In genomic region chr4:138533877-138534276, GRCm38 (mm10) we compare ENCODE assay signal across 17 mouse cellular contexts.
"Had no signal": no experiment of that assay in that cellular context is flagged by ENCODE, and none has a peak within 500 bp of the region (broad histone marks: within the 10 kb centered on the region; RNA-seq: fewer than 3 reads in every experiment).

No protein-coding gene starts in this region.

- H3K9me3 ChIP-seq: intestine, embryonic 15.5 days; neural tube, embryonic 12.5 days; neural tube, embryonic 15.5 days had no signal

- H3K36me3 ChIP-seq: intestine, embryonic 15.5 days; liver, embryonic 13.5 days; midbrain, embryonic 10.5 days; neural tube, embryonic 12.5 days; neural tube, embryonic 15.5 days had no signal

- H3K27ac ChIP-seq: intestine, embryonic 15.5 days; liver, embryonic 13.5 days; midbrain, embryonic 10.5 days; neural tube, embryonic 12.5 days; neural tube, embryonic 15.5 days had no signal

- H3K4me3 ChIP-seq: intestine, embryonic 15.5 days; liver, embryonic 13.5 days; megakaryocyte, embryonic 14.5 days; midbrain, embryonic 10.5 days; neural tube, embryonic 12.5 days; neural tube, embryonic 15.5 days had no signal

- H3K9ac ChIP-seq: intestine, embryonic 15.5 days; liver, embryonic 13.5 days; neural tube, embryonic 12.5 days; neural tube, embryonic 15.5 days had no signal

- ATAC-seq: intestine, embryonic 15.5 days had no signal

- H3K4me2 ChIP-seq: intestine, embryonic 15.5 days; liver, embryonic 13.5 days; neural tube, embryonic 12.5 days; neural tube, embryonic 15.5 days had no signal

- H3K4me1 ChIP-seq: liver, embryonic 13.5 days; megakaryocyte, embryonic 14.5 days had no signal

- H3K27me3 ChIP-seq: intestine, embryonic 15.5 days; liver, embryonic 13.5 days; neural tube, embryonic 15.5 days had no signal

- DNase-seq: kidney, adult 11 months; kidney, adult 8-10 months; kidney, postnatal 25 days; liver, embryonic 13.5 days; lung, adult 2 months; lung, postnatal 10 days; lung, postnatal 36 days; midbrain, embryonic 14.5 days; retina, postnatal 1 day; right cerebral cortex, postnatal 25 days; thymus, adult 18-20 months; thymus, postnatal 36 days had no signal
